In the genomic region with DNA sequence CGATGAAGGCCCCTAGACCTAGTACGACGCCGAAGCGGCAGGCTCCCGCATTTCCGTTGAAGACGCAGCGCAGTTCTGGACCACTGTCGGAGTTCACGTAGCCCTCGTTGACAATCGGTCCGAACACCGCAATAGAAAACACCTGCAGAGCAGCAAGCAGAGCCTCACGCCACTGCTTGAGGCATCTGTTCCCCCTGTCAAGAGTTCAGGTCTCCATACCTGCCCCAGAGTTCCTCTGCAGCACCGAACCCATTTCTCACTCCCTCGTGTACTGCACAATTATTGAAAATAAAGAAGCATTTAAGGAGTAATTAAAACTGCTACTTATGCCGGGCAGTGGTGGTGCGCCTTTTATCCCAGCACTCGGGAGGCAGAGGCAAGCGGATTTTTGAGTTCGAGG, we compare ENCODE assay signal across 8 mouse cellular contexts. TPM values are rescaled to one million over a fixed set of nuclear protein-coding genes. Genes with fewer than 3 reads are reported as not detected.
DNase-seq lines count a peak whose midpoint lies in the region; ATAC-seq and TF ChIP-seq lines count a peak whose summit lies in the region.

No protein-coding gene starts in this region.

- TF ChIP-seq CTCF in layer of hippocampus, adult 2 months (conservative IDR thresholded peaks at IDR 0.05), result no peak
- no peak for TF ChIP-seq CTCF in hindbrain, postnatal 0 days (IDR thresholded peaks at IDR 0.05; ENCODE audit: low read depth)

- DNase-seq in layer of hippocampus, adult 2 months (ENCODE audit: low spot score in 2 of 2), result no peak
- DNase-seq in layer of hippocampus, adult 18-20 months (ENCODE audit: low spot score in 2 of 2), result no peak
- DNase-seq in hindbrain, postnatal 0 days (ENCODE audit: low spot score), result no peak
- no peak for DNase-seq in cerebellum, postnatal 10 days
- no peak for DNase-seq in yolk sac, embryonic 10.5 days (ENCODE audit: low spot score)
- DNase-seq in frontal cortex, postnatal 14 days (ENCODE audit: low spot score in 2 of 2), result no peak

- H3K9me3 ChIP-seq in embryonic facial prominence, embryonic 12.5 days, result no peaks in the 10 kb centered on the region
- H3K9me3 ChIP-seq in hindbrain, postnatal 0 days (ENCODE audit: low read length), result no peaks in the 10 kb centered on the region
- H3K9me3 ChIP-seq in neural tube, embryonic 12.5 days, result no peaks in the 10 kb centered on the region

- H3K9ac ChIP-seq in embryonic facial prominence, embryonic 12.5 days, result no peak overlapping the region
- H3K9ac ChIP-seq in hindbrain, postnatal 0 days (replicated peaks; ENCODE audit: low read length), result peak overlapping the region; percentile 44; the same call in 1 of the 2 replicates
- H3K9ac ChIP-seq in neural tube, embryonic 12.5 days, result 0 out of 2 replicates have a peak overlapping the region, but pooled peaks have one; percentile 21

- H3K27ac ChIP-seq in layer of hippocampus, adult 2 months, result no peak overlapping the region
- no peak overlapping the region for H3K27ac ChIP-seq in embryonic facial prominence, embryonic 12.5 days
- no peak overlapping the region for H3K27ac ChIP-seq in hindbrain, postnatal 0 days
- peak overlapping the region; percentile 27; the same call in 1 of the 2 replicates for H3K27ac ChIP-seq in neural tube, embryonic 12.5 days

- H3K4me2 ChIP-seq in embryonic facial prominence, embryonic 12.5 days (replicated peaks), result peak overlapping the region; percentile 47
- H3K4me2 ChIP-seq in hindbrain, postnatal 0 days (ENCODE audit: low read depth, low read length), result peak overlapping the region; percentile 74
- peak overlapping the region; percentile 56 for H3K4me2 ChIP-seq in neural tube, embryonic 12.5 days (replicated peaks)

- H3K27me3 ChIP-seq in embryonic facial prominence, embryonic 12.5 days, result peaks cover 49% of the 10 kb centered on the region
- no peaks in the 10 kb centered on the region for H3K27me3 ChIP-seq in hindbrain, postnatal 0 days (ENCODE audit: insufficient read depth, low read length)
- peaks cover 43% of the 10 kb centered on the region for H3K27me3 ChIP-seq in neural tube, embryonic 12.5 days (replicated peaks)

- peak overlapping the region; percentile 89 for H3K4me3 ChIP-seq in layer of hippocampus, adult 2 months
- H3K4me3 ChIP-seq in embryonic facial prominence, embryonic 12.5 days, result peak overlapping the region; percentile 32
- peak overlapping the region; percentile 74 for H3K4me3 ChIP-seq in hindbrain, postnatal 0 days (ENCODE audit: low read length)
- H3K4me3 ChIP-seq in neural tube, embryonic 12.5 days, result peak overlapping the region; percentile 26; the same call in 1 of the 2 replicates

- WGBS in embryonic facial prominence, embryonic 12.5 days, result 18% methylated on average over 23 of the region's 23 CpGs
- WGBS in hindbrain, postnatal 0 days, result 17% methylated on average over 23 of the region's 23 CpGs
- 23% methylated on average over 23 of the region's 23 CpGs for WGBS in neural tube, embryonic 12.5 days

- H3K36me3 ChIP-seq in embryonic facial prominence, embryonic 12.5 days, result peaks cover 7% of the 10 kb centered on the region
- 0 out of 2 replicates have a peak, but pooled peaks cover 4% of the 10 kb centered on the region for H3K36me3 ChIP-seq in hindbrain, postnatal 0 days (ENCODE audit: insufficient read depth, low read length)
- peaks cover 10% of the 10 kb centered on the region; the same call in 1 of the 2 replicates for H3K36me3 ChIP-seq in neural tube, embryonic 12.5 days

- H3K4me1 ChIP-seq in embryonic facial prominence, embryonic 12.5 days, result peaks cover 10% of the 10 kb centered on the region; the same call in 1 of the 2 replicates
- H3K4me1 ChIP-seq in hindbrain, postnatal 0 days (ENCODE audit: insufficient read depth, low read length), result peaks cover 8% of the 10 kb centered on the region; the same call in 1 of the 2 replicates
- peaks cover 13% of the 10 kb centered on the region for H3K4me1 ChIP-seq in neural tube, embryonic 12.5 days

- ATAC-seq in embryonic facial prominence, embryonic 12.5 days (ENCODE audit: insufficient number of reproducible peaks, insufficient read depth, low FRiP score, low TSS enrichment), result no peak
- ATAC-seq in hindbrain, postnatal 0 days, result no peak
- no peak for ATAC-seq in neural tube, embryonic 12.5 days (ENCODE audit: low FRiP score, low read depth)

RNA-seq across cellular contexts. Expression of gene Syngr3, which starts 2.2 kb away (rescaled TPM):
- 100 to 1,000 TPM; 146 to 155 TPM for total RNA-seq in layer of hippocampus, adult 2 months (2021)
- 100 to 1,000 TPM; 159 to 169 TPM for total RNA-seq in layer of hippocampus, adult 18-20 months (2021)
- polyA plus RNA-seq in embryonic facial prominence, embryonic 12.5 days (2016; fragmentation: Nextera tagmentation; extraction: Ambion mirVana), result 8.4 and 10.5 TPM in 2 replicates
- 331 and 347 TPM in 2 replicates for total RNA-seq in hindbrain, postnatal 0 days (2014; rRNA removed)
- polyA plus RNA-seq in hindbrain, postnatal 0 days (2015; fragmentation: Nextera tagmentation; extraction: Ambion mirVana), result 280 and 294 TPM in 2 replicates
- 42.3 and 43.3 TPM in 2 replicates for polyA plus RNA-seq in neural tube, embryonic 12.5 days (2016; fragmentation: Nextera tagmentation; extraction: Ambion mirVana)

RNA-seq across cellular contexts. Expression of gene Gfer, which starts 8.4 kb away (rescaled TPM):
- total RNA-seq in layer of hippocampus, adult 2 months (2021), result 10 to 100 TPM; 22.3 to 22.4 TPM
- 10 to 100 TPM; 18.8 to 23.1 TPM for total RNA-seq in layer of hippocampus, adult 18-20 months (2021)
- polyA plus RNA-seq in embryonic facial prominence, embryonic 12.5 days (2016; fragmentation: Nextera tagmentation; extraction: Ambion mirVana), result 47.9 and 48.0 TPM in 2 replicates
- total RNA-seq in hindbrain, postnatal 0 days (2014; rRNA removed), result 21.1 and 26.1 TPM in 2 replicates
- polyA plus RNA-seq in hindbrain, postnatal 0 days (2015; fragmentation: Nextera tagmentation; extraction: Ambion mirVana), result 39.7 and 41.4 TPM in 2 replicates
- 40.2 and 41.9 TPM in 2 replicates for polyA plus RNA-seq in neural tube, embryonic 12.5 days (2016; fragmentation: Nextera tagmentation; extraction: Ambion mirVana)

RNA-seq across cellular contexts. Expression of gene Noxo1, which starts 8.4 kb away (rescaled TPM):
- total RNA-seq in layer of hippocampus, adult 2 months (2021), result 1 to 10 TPM; 3.3 to 3.4 TPM
- 1 to 10 TPM; 3.2 to 3.7 TPM for total RNA-seq in layer of hippocampus, adult 18-20 months (2021)
- 3.0 and 5.5 TPM in 2 replicates for polyA plus RNA-seq in embryonic facial prominence, embryonic 12.5 days (2016; fragmentation: Nextera tagmentation; extraction: Ambion mirVana)
- total RNA-seq in hindbrain, postnatal 0 days (2014; rRNA removed), result 6.1 and 8.1 TPM in 2 replicates
- 1.4 and 2.2 TPM in 2 replicates for polyA plus RNA-seq in hindbrain, postnatal 0 days (2015; fragmentation: Nextera tagmentation; extraction: Ambion mirVana)
- 2.4 and 3.0 TPM in 2 replicates for polyA plus RNA-seq in neural tube, embryonic 12.5 days (2016; fragmentation: Nextera tagmentation; extraction: Ambion mirVana)

RNA-seq across cellular contexts. Expression of gene Zfp598, which starts 18.1 kb away (rescaled TPM):
- total RNA-seq in layer of hippocampus, adult 2 months (2021), result 10 to 100 TPM; 36.6 to 43.9 TPM
- 10 to 100 TPM; 39.6 to 42.8 TPM for total RNA-seq in layer of hippocampus, adult 18-20 months (2021)
- polyA plus RNA-seq in embryonic facial prominence, embryonic 12.5 days (2016; fragmentation: Nextera tagmentation; extraction: Ambion mirVana), result 23.5 and 25.4 TPM in 2 replicates
- 40.9 and 47.0 TPM in 2 replicates for total RNA-seq in hindbrain, postnatal 0 days (2014; rRNA removed)
- polyA plus RNA-seq in hindbrain, postnatal 0 days (2015; fragmentation: Nextera tagmentation; extraction: Ambion mirVana), result 14.2 and 14.6 TPM in 2 replicates
- 24.1 and 27.2 TPM in 2 replicates for polyA plus RNA-seq in neural tube, embryonic 12.5 days (2016; fragmentation: Nextera tagmentation; extraction: Ambion mirVana)

RNA-seq across cellular contexts. Expression of gene Tbl3, which starts 19.9 kb away (rescaled TPM):
- 10 to 100 TPM; 30.9 to 32.8 TPM for total RNA-seq in layer of hippocampus, adult 2 months (2021)
- total RNA-seq in layer of hippocampus, adult 18-20 months (2021), result 10 to 100 TPM; 31.7 to 32.5 TPM
- polyA plus RNA-seq in embryonic facial prominence, embryonic 12.5 days (2016; fragmentation: Nextera tagmentation; extraction: Ambion mirVana), result 93.9 and 94.2 TPM in 2 replicates
- 53.2 and 55.2 TPM in 2 replicates for total RNA-seq in hindbrain, postnatal 0 days (2014; rRNA removed)
- polyA plus RNA-seq in hindbrain, postnatal 0 days (2015; fragmentation: Nextera tagmentation; extraction: Ambion mirVana), result 43.5 and 49.2 TPM in 2 replicates
- polyA plus RNA-seq in neural tube, embryonic 12.5 days (2016; fragmentation: Nextera tagmentation; extraction: Ambion mirVana), result 91.5 and 95.3 TPM in 2 replicates

Comparison
In these comparisons a context has a peak if more than half of its experiments do, and no peak if none do; other contexts are left out.
1. H3K4me3 ChIP-seq: peak in every context shown above with its lines; median percentile 89 in layer of hippocampus, adult 2 months; 74 in hindbrain, postnatal 0 days; 32 in embryonic facial prominence, embryonic 12.5 days; 26 in neural tube, embryonic 12.5 days.